Mouse (Mus musculus): ENCODE data around the gene Dcdc2a.

Gene Dcdc2a

GRCm38 (mm10) chr13:25097348-25097747 is 41.5 kb downstream of the Dcdc2a start:
- DNase-seq (ENCODE audit: low read depth), result no peak

- DNase-seq (ENCODE audit: low read depth), result no peak
These were observed 42.8 kb downstream of the Dcdc2a start for GRCm38 (mm10) chr13:25098578-25098977.

- no peak for DNase-seq (ENCODE audit: low read depth)
These were observed 43.7 kb downstream of the Dcdc2a start for GRCm38 (mm10) chr13:25099508-25099907.

- no peak for DNase-seq (ENCODE audit: low read depth)
These were observed 44.8 kb downstream of the Dcdc2a start for GRCm38 (mm10) chr13:25100581-25100980.

- no peak for DNase-seq (ENCODE audit: low read depth)
These were observed 49.9 kb downstream of the Dcdc2a start for GRCm38 (mm10) chr13:25105671-25106070.

GRCm38 (mm10) chr13:25106740-25107139 is 50.9 kb downstream of the Dcdc2a start:
- DNase-seq (ENCODE audit: low read depth), result no peak

GRCm38 (mm10) chr13:25108353-25108752 is 52.5 kb downstream of the Dcdc2a start:
- DNase-seq (ENCODE audit: low read depth), result no peak

GRCm38 (mm10) chr13:25110592-25111095 is 54.8 kb downstream of the Dcdc2a start:
- DNase-seq (ENCODE audit: low read depth), result no peak

- no peak for DNase-seq (ENCODE audit: low read depth)
These were observed 59.7 kb downstream of the Dcdc2a start for GRCm38 (mm10) chr13:25115429-25115881.

GRCm38 (mm10) chr13:25115971-25116370 is 60.2 kb downstream of the Dcdc2a start:
- peak; percentile 20 for DNase-seq (ENCODE audit: low read depth)

- DNase-seq (ENCODE audit: low read depth), result no peak
These were observed 67.0 kb downstream of the Dcdc2a start for GRCm38 (mm10) chr13:25122740-25123335.

- DNase-seq (ENCODE audit: low read depth), result no peak
These were observed 71.4 kb downstream of the Dcdc2a start for GRCm38 (mm10) chr13:25127216-25127615.

GRCm38 (mm10) chr13:25127806-25128205 is 72.0 kb downstream of the Dcdc2a start:
- no peak for DNase-seq (ENCODE audit: low read depth)

- no peak for DNase-seq (ENCODE audit: low read depth)
These were observed 73.0 kb downstream of the Dcdc2a start for GRCm38 (mm10) chr13:25128766-25129165.

GRCm38 (mm10) chr13:25143066-25143465 is 87.3 kb downstream of the Dcdc2a start:
- no peak for DNase-seq (ENCODE audit: low read depth)

GRCm38 (mm10) chr13:25144093-25144492 is 88.3 kb downstream of the Dcdc2a start:
- no peak for DNase-seq (ENCODE audit: low read depth)

GRCm38 (mm10) chr13:25146232-25146631 is 90.4 kb downstream of the Dcdc2a start:
- no peak for DNase-seq (ENCODE audit: low read depth)

- DNase-seq (ENCODE audit: low read depth), result no peak
These were observed 94.5 kb downstream of the Dcdc2a start for GRCm38 (mm10) chr13:25150154-25150781.

- no peak for DNase-seq (ENCODE audit: low read depth)
These were observed 95.1 kb downstream of the Dcdc2a start for GRCm38 (mm10) chr13:25150861-25151260.

GRCm38 (mm10) chr13:25159917-25160316 is 104.1 kb downstream of the Dcdc2a start:
- DNase-seq (ENCODE audit: low read depth), result no peak

GRCm38 (mm10) chr13:25160804-25161203 is 105.0 kb downstream of the Dcdc2a start:
- DNase-seq (ENCODE audit: low read depth), result no peak

GRCm38 (mm10) chr13:25162594-25162993 is 106.8 kb downstream of the Dcdc2a start:
- no peak for DNase-seq (ENCODE audit: low read depth)

- DNase-seq (ENCODE audit: low read depth), result no peak
These were observed 113.1 kb downstream of the Dcdc2a start for GRCm38 (mm10) chr13:25168891-25169290.

GRCm38 (mm10) chr13:25177835-25178234 is 122.0 kb downstream of the Dcdc2a start:
- no peak for DNase-seq (ENCODE audit: low read depth)
